Mouse (Mus musculus): ENCODE data around the gene Tas1r3. TPM values are rescaled to one million over a fixed set of nuclear protein-coding genes. Genes with fewer than 3 reads are reported as not detected.

The Tas1r3 gene
- total RNA-seq, 1 experiment = 0.40 TPM

GRCm38 (mm10) chr4:155851951-155852411 lies 11.2 kb downstream of the Tas1r3 start:
- Histone ChIP-seq H3K9me3 (ENCODE audit: control insufficient read depth, insufficient read depth, low read depth, low read length) (no peaks in the 10 kb centered on the region), H3K9ac (ENCODE audit: insufficient read depth, low read depth, low read length, poor library complexity, severe bottlenecking) (no peak overlapping the region), H3K4me1 (ENCODE audit: control insufficient read depth in 2 of 2, insufficient read depth in 2 of 2, low read length in 2 of 2, poor library complexity in 1 of 2) (peaks cover 5 to 6% of the 10 kb centered on the region in 2 experiments; a peak in 2 of 4 replicates), H3K36me3 (ENCODE audit: control insufficient read depth, insufficient read depth, low read length, poor library complexity, severe bottlenecking) (peaks cover 19% of the 10 kb centered on the region; the same call in 1 of the 2 replicates), H3K27ac (ENCODE audit: insufficient read depth, low read depth, low read length, poor library complexity, severe bottlenecking) (no peak overlapping the region), H3K4me3 (ENCODE audit: insufficient read depth in 1 of 2, low read depth in 1 of 2, low read length in 2 of 2, poor library complexity in 1 of 2, severe bottlenecking in 1 of 2) (no peak overlapping the region)
- in situ Hi-C loops (cut with MboI; ENCODE audit: low sequenced_read_pairs in 2 of 2, unreplicated experiment in 2 of 2) = no loop called here
- TF ChIP-seq ZC3H11A (IDR thresholded peaks at IDR 0.05; ENCODE audit: borderline replicate concordance, low read depth, low read length) (no peak), MAFK (IDR thresholded peaks at IDR 0.05; ENCODE audit: insufficient read depth, low read depth, low read length) (no peak), HCFC1 (IDR thresholded peaks at IDR 0.05; ENCODE audit: borderline replicate concordance, insufficient read depth, low read length) (no peak), ZNF384 (IDR thresholded peaks at IDR 0.05; ENCODE audit: low read depth, low read length) (no peak), CHD2 (IDR thresholded peaks at IDR 0.05; ENCODE audit: low read depth, low read length) (no peak)
- no peak for DNase-seq (ENCODE audit: low read depth, low spot score)

- peaks cover 14% of the 10 kb centered on the region; the same call in 1 of the 2 replicates for H3K36me3 ChIP-seq (ENCODE audit: control insufficient read depth, insufficient read depth, low read length, poor library complexity, severe bottlenecking)
- no peak overlapping the region for H3K4me3 ChIP-seq (ENCODE audit: insufficient read depth in 1 of 2, low read depth in 1 of 2, low read length in 2 of 2, poor library complexity in 1 of 2, severe bottlenecking in 1 of 2)
- peaks cover 5 to 9% of the 10 kb centered on the region in 2 experiments; a peak in 3 of 4 replicates for H3K4me1 ChIP-seq (ENCODE audit: control insufficient read depth in 2 of 2, insufficient read depth in 2 of 2, low read length in 2 of 2, poor library complexity in 1 of 2)
- H3K9me3 ChIP-seq (ENCODE audit: control insufficient read depth, insufficient read depth, low read depth, low read length) = no peaks in the 10 kb centered on the region
- in situ Hi-C loops (cut with MboI; ENCODE audit: low sequenced_read_pairs in 2 of 2, unreplicated experiment in 2 of 2) = no loop called here
- no peak overlapping the region for H3K27ac ChIP-seq (ENCODE audit: insufficient read depth, low read depth, low read length, poor library complexity, severe bottlenecking)
- no peak for TF ChIP-seq MAFK (IDR thresholded peaks at IDR 0.05; ENCODE audit: insufficient read depth, low read depth, low read length)
- no peak for TF ChIP-seq ZC3H11A (IDR thresholded peaks at IDR 0.05; ENCODE audit: borderline replicate concordance, low read depth, low read length)
- no peak for TF ChIP-seq HCFC1 (IDR thresholded peaks at IDR 0.05; ENCODE audit: borderline replicate concordance, insufficient read depth, low read length)
- TF ChIP-seq ZNF384 (IDR thresholded peaks at IDR 0.05; ENCODE audit: low read depth, low read length) = no peak
- no peak for TF ChIP-seq CHD2 (IDR thresholded peaks at IDR 0.05; ENCODE audit: low read depth, low read length)
- H3K9ac ChIP-seq (ENCODE audit: insufficient read depth, low read depth, low read length, poor library complexity, severe bottlenecking) = no peak overlapping the region
- DNase-seq (ENCODE audit: low read depth, low spot score) = no peak
Observed at GRCm38 (mm10) chr4:155851368-155851767, 11.8 kb downstream of the Tas1r3 start.

- in situ Hi-C loops (cut with MboI; ENCODE audit: low sequenced_read_pairs in 2 of 2, unreplicated experiment in 2 of 2) = no loop called here
- H3K9ac ChIP-seq (ENCODE audit: insufficient read depth, low read depth, low read length, poor library complexity, severe bottlenecking) = no peak overlapping the region
Observed at GRCm38 (mm10) chr4:155849792-155850451, 13.2 kb downstream of the Tas1r3 start.

GRCm38 (mm10) chr4:155849391-155849790 lies 13.8 kb downstream of the Tas1r3 start:
- H3K9me3 ChIP-seq (ENCODE audit: control insufficient read depth, insufficient read depth, low read depth, low read length) = no peaks in the 10 kb centered on the region
- no peak overlapping the region for H3K9ac ChIP-seq (ENCODE audit: insufficient read depth, low read depth, low read length, poor library complexity, severe bottlenecking)
- no peak overlapping the region for H3K4me3 ChIP-seq (ENCODE audit: insufficient read depth in 1 of 2, low read depth in 1 of 2, low read length in 2 of 2, poor library complexity in 1 of 2, severe bottlenecking in 1 of 2)

More at GRCm38 (mm10) chr4:155849792-155850451, 13.2 kb downstream of the Tas1r3 start:
- DNase-seq (ENCODE audit: low read depth, low spot score) = no peak
- peaks cover 5 to 9% of the 10 kb centered on the region in 2 experiments; a peak in 3 of 4 replicates for H3K4me1 ChIP-seq (ENCODE audit: control insufficient read depth in 2 of 2, insufficient read depth in 2 of 2, low read length in 2 of 2, poor library complexity in 1 of 2)
- peaks cover 3% of the 10 kb centered on the region; the same call in 1 of the 2 replicates for H3K36me3 ChIP-seq (ENCODE audit: control insufficient read depth, insufficient read depth, low read length, poor library complexity, severe bottlenecking)
- H3K27ac ChIP-seq (ENCODE audit: insufficient read depth, low read depth, low read length, poor library complexity, severe bottlenecking) = no peak overlapping the region
- no peak for TF ChIP-seq ZC3H11A (IDR thresholded peaks at IDR 0.05; ENCODE audit: borderline replicate concordance, low read depth, low read length)
- TF ChIP-seq CHD2 (IDR thresholded peaks at IDR 0.05; ENCODE audit: low read depth, low read length) = no peak
- TF ChIP-seq MAFK (IDR thresholded peaks at IDR 0.05; ENCODE audit: insufficient read depth, low read depth, low read length) = no peak
- no peak for TF ChIP-seq ZNF384 (IDR thresholded peaks at IDR 0.05; ENCODE audit: low read depth, low read length)
- TF ChIP-seq HCFC1 (IDR thresholded peaks at IDR 0.05; ENCODE audit: borderline replicate concordance, insufficient read depth, low read length) = no peak
- H3K4me3 ChIP-seq (ENCODE audit: insufficient read depth in 1 of 2, low read depth in 1 of 2, low read length in 2 of 2, poor library complexity in 1 of 2, severe bottlenecking in 1 of 2) = no peak overlapping the region
- no peaks in the 10 kb centered on the region for H3K9me3 ChIP-seq (ENCODE audit: control insufficient read depth, insufficient read depth, low read depth, low read length)

More at GRCm38 (mm10) chr4:155849391-155849790, 13.8 kb downstream of the Tas1r3 start:
- Histone ChIP-seq H3K4me1 (ENCODE audit: control insufficient read depth in 2 of 2, insufficient read depth in 2 of 2, low read length in 2 of 2, poor library complexity in 1 of 2) (peaks cover 5 to 9% of the 10 kb centered on the region in 2 experiments; a peak in 3 of 4 replicates), H3K36me3 (ENCODE audit: control insufficient read depth, insufficient read depth, low read length, poor library complexity, severe bottlenecking) (no peaks in the 10 kb centered on the region), H3K27ac (ENCODE audit: insufficient read depth, low read depth, low read length, poor library complexity, severe bottlenecking) (no peak overlapping the region)
- in situ Hi-C loops (cut with MboI; ENCODE audit: low sequenced_read_pairs in 2 of 2, unreplicated experiment in 2 of 2) = no loop called here
- no peak for DNase-seq (ENCODE audit: low read depth, low spot score)
- TF ChIP-seq CHD2 (IDR thresholded peaks at IDR 0.05; ENCODE audit: low read depth, low read length) (no peak), MAFK (IDR thresholded peaks at IDR 0.05; ENCODE audit: insufficient read depth, low read depth, low read length) (no peak), ZNF384 (IDR thresholded peaks at IDR 0.05; ENCODE audit: low read depth, low read length) (no peak), ZC3H11A (IDR thresholded peaks at IDR 0.05; ENCODE audit: borderline replicate concordance, low read depth, low read length) (no peak), HCFC1 (IDR thresholded peaks at IDR 0.05; ENCODE audit: borderline replicate concordance, insufficient read depth, low read length) (no peak)

All from ES-E14 (cell line).